Mouse (Mus musculus) ovary, adult 10 weeks (tissue): ENCODE data around the gene Slc35b2. TPM values are rescaled to one million over a fixed set of nuclear protein-coding genes. Genes with fewer than 3 reads are reported as not detected.

Experiments used
- polyA plus RNA-seq: library from polyadenylated mRNA; stranded (reverse); fragments of 350-450 nt; fragmentation: Illumina TruSeq; extraction: RNeasy Lipid Tissue Mini Kit (QIAGEN cat#74804); gene quantifications from one replicate; pipeline ENCODE4 v1.2.3, GENCODE M21; 2014

Gene Slc35b2
- polyA plus RNA-seq: 3.2 TPM

DNA sequence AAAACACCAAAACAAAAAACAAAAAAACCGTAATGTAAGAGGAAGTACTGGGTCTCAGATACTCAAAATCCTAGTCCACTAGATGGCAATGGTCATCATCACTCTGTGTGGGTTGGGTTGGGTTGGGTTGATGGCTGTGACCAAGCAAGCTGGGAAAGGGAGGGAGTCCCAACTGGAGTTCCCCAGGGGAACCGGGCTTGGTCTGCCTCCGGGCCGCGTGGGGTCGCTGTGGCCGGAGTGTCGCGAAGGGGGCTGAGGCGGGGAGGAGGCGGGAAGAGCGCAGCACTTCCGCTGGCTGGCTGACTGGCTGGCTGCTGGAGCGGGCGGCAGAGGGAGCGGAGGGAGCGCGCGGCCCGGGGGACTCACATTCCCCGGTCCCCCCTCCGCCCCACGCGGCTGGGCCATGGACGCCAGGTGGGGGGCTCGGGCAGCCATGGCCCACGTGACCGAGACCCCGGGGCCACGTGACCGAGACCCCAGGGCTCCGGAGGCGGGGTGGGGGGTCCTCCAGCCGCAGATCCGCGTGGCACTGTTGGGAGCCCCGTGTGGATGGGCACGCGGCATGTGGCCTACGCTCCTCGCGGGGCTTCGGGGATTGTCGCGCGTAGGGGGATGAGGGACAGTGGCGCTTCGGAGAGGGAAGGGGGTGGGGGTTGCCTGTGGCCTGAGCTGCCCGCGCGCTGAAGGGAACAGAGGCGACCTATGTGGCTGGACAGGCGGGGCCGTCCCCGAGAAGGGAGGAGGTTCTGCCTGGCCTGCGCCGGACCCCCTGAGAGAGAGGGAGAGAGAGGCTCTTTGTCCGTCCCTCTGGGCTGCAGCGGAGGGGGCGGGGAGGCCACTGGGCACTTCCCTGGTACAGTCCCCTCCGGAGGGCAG is at the start of gene Slc35b2:
Slc35b2 (plus strand) TSS at position 220 of the 876 bp plus-strand sequence.

DNA sequence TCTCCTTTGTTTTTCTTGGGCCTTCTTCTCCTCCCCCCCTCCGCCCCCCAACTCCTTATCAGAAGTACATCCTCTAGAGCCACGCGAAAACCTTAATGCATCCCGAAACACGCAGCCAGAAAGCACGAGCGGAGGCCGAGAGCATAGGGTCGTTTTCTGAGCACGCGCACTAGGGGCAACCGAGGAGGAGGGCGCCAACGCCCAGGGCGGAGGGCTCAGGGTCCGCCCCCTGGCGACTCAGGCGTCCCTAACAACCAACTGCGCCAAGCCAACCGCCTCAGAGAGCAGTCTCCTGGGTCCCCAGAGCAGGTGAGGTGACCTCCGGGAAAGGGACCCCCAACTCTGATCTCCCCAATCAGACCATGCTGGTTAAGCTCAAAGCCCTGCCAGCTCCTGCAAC is 40.4 kb upstream of the Slc35b2 start, which contains the start of gene Tcte1:
Tcte1 (plus strand) TSS at position 172 of the 400 bp plus-strand sequence.

DNA sequence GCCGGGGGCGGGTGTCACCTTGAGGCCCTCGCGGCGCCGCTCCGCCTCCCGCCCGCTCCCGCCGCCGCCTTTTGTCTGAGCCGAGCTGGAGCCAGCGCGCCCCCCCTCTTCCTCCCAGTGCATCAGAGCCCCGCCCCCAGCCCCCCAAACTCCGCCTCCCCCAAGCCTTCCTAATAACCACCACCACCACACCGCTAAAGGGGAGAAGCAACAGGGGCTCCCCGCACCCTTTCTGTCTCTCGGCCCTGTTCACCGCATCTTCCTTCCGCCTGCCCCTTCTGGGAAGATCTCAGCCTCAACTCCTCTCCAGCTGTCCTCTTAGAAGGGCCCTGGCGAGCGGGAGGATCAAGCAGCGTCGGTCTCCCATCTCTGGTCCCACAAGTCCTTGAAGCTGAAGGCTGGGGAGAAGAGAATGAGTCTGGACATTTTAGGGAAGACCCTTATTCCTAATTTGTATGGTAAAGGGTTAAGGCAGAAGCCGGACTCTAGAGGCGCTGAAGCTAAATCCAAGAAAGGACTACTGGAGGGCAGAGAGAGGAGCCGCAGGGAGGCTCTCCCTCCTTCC is 14.0 kb upstream of the Slc35b2 start, which contains the start of gene Tmem151b:
Tmem151b (minus strand) TSS at position 61 of the 565 bp plus-strand sequence.

DNA sequence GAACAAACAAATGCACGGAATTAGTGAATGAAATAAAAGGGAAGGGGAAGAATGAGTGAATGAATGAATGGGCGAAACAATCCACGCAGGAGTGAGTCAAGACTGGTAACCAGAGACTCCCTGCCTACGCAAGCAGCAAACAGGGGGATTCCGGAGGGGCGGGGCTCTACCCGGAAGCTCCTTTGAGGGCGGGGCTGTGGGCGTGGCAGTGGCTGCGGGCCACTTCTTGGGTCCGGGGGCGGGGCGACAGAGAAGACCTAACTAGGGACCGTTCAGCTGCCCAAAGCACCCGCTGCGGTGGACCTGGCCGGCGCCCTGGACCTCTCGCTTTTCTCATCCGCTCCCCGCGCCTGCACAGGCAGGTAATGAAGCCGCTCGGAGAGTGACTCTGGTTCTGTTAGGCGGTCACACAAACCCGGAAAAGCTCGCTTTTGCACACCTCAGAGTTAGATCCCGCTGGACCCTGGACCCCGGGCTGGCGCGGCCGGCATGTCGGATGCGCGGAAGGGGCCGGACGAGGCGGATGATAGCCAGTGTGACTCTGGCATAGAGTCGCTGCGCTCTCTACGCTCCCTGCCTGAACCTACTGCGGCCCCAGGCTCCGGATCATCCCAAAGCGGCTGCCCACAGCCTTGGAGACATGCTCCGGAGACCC is 8.1 kb upstream of the Slc35b2 start, which contains the start of gene Nfkbie:
Nfkbie (plus strand) TSS at position 252 of the 655 bp plus-strand sequence.

DNA sequence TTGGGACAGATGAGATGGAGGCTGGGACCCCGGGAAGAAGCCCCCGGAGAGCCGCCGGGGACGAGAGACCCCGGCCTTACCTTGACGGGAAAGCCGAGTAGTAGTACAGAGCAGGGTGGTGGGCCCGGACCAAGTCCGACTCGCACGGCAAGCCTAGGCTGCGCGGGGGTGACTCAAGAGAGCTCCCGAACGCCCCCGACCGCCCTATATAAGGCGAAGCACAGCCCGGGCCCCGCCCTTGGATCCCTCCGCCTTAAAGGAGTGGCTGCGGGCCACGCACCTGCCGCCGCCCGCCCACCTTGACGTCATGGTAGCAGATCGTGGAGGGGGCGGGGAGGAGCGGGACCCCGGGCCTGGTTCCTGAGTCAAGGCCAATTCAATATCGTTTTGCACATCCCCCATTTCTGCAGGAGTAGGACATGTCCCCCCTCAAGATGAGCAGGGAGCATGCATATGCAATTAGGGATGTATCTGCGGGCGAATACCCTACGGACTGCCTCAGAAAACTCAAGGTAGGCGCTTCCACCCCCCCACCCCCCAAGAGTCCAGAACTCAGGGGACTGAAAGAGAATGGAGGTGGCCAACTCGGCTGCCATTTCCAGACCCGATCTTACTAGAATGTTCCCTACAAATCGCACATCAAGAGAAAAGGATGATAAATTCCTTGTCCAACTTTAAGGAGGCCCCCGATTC is 9.6 kb downstream of the Slc35b2 start, which contains the start of gene Hsp90ab1:
Hsp90ab1 (minus strand) TSS at position 185 of the 693 bp plus-strand sequence.

DNA sequence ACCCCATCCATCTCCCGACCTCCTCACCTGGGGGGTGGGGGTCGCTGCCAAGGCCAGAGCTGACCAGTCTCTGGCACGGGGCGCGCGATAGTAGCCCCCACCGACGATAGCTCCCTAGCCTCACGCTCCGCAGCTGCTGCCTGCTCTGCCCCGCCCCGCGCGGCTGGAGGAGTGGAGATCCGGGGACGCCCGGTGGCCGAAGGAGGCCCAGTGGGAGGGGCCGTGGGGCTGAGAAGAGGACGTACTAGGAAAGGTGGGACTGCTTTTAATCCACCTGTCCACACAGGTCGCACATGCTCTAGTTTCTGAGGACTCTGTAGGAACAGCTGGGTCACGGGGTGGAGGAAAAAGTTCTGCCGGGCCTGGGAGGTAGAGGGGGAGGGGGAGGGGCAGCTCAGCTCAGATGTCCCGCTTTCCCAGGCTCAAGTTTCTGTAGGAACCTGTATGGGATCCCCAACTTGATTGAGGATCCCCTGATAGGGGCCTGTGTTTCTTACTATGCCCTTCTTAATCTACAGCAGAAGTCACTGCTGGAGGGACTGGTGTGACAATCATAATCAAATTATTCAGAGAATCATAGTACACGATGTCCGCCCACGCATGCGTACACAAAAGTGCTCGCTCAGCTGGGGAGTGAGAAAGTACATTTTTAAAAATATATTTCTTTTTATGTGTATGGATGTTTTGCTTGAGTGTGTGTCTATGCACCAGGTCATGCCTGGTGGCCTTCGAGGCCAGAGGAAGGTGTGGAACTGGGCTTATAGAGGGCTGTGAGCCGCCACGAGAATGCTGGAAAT is 36.0 kb downstream of the Slc35b2 start, which contains the start of gene Slc29a1:
Slc29a1 (minus strand) TSS at position 161 of the 797 bp plus-strand sequence.

DNA sequence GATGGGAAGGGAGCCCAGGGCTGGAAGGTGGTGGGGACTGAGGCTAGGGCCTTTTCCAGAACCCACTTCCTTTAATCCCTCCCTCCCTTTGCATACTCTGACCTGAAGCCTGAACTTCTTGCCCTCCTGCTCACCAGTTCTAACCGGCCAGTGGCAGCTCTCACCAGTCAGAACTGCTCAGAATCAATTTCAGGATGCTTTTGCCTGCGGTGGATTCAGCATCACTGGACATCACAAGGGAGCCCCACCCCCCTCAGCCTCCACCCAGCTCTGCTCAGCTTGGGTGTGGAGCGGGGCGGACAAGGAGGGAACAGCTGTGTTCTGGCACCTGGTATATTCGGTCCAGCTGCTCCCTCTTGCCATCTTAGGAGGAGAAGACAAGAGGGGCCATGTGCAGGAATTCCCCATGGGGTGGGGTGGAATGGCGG is 38.2 kb downstream of the Slc35b2 start, which contains the start of gene Mymx:
Mymx (minus strand) TSS at position 226 of the 428 bp plus-strand sequence.

Other genes with a start within 250 kb of the Slc35b2 start
- 85.7 TPM for gene Cdc5l, start 130.1 kb upstream of the Slc35b2 start, polyA plus RNA-seq
- 0.51 TPM for gene Spats1, start 88.5 kb upstream of the Slc35b2 start, polyA plus RNA-seq
- gene Aars2, start 57.0 kb upstream of the Slc35b2 start, polyA plus RNA-seq: not detected
- gene Tcte1, start 40.4 kb upstream of the Slc35b2 start, polyA plus RNA-seq: 1.5 TPM
- 0.46 TPM for gene Tmem151b, start 14.2 kb upstream of the Slc35b2 start, polyA plus RNA-seq
- gene Nfkbie, start 8.2 kb upstream of the Slc35b2 start, polyA plus RNA-seq: 1.00 TPM
- gene Hsp90ab1, start 9.4 kb downstream of the Slc35b2 start, polyA plus RNA-seq: 3,146 TPM
- 9.0 TPM for gene Slc29a1, start 35.7 kb downstream of the Slc35b2 start, polyA plus RNA-seq
- not detected for gene Mymx, start 38.2 kb downstream of the Slc35b2 start, polyA plus RNA-seq
- 0.29 TPM for gene Capn11, start 95.5 kb downstream of the Slc35b2 start, polyA plus RNA-seq
- 1.3 TPM for gene Mrpl14, start 122.4 kb downstream of the Slc35b2 start, polyA plus RNA-seq
- gene Tmem63b, start 123.0 kb downstream of the Slc35b2 start, polyA plus RNA-seq: 4.7 TPM
- not detected for gene 1600014C23Rik, start 170.0 kb downstream of the Slc35b2 start, polyA plus RNA-seq